8 mouse cellular contexts compared by ENCODE assay signal in genomic region chr2:118902051-118903025, GRCm38 (mm10). TPM values are rescaled to one million over a fixed set of nuclear protein-coding genes. Genes with fewer than 3 reads are reported as not detected.
DNase-seq lines count a peak whose midpoint lies in the region; ATAC-seq and TF ChIP-seq lines count a peak whose summit lies in the region.

No protein-coding gene starts in this region.

- TF ChIP-seq CTCF in lung, embryonic 14.5 days (IDR thresholded peaks at IDR 0.05; ENCODE audit: low read depth), result peak; percentile 28; the same call in 1 of the 2 replicates

- H3K36me3 ChIP-seq in lung, embryonic 14.5 days (ENCODE audit: insufficient read depth), result no peaks in the 10 kb centered on the region

- H3K4me1 ChIP-seq in lung, embryonic 14.5 days (ENCODE audit: insufficient read depth), result peaks cover 14% of the 10 kb centered on the region; the same call in 1 of the 2 replicates

- H3K4me3 ChIP-seq in lung, embryonic 14.5 days (ENCODE audit: low read depth, low read length), result peak overlapping the region; percentile 87

- peak; percentile 34 to 35 for DNase-seq in thymus, adult 18-20 months
- no peak for DNase-seq in thymus, postnatal 4 days
- peak; percentile 69 to 72 for DNase-seq in cerebellum, postnatal 10 days
- peak; percentile 58 to 67 for DNase-seq in heart, adult 18-20 months
- peak; percentile 82 for DNase-seq in kidney, adult 18-20 months
- peak; percentile 58 for DNase-seq in lung, embryonic 14.5 days
- DNase-seq in ovary, postnatal 10 days (ENCODE audit: low spot score), result peak; percentile 23

- no peak overlapping the region; the same call in 1 of the 2 replicates for H3K27ac ChIP-seq in lung, embryonic 14.5 days (ENCODE audit: low read depth)

- H3K9me3 ChIP-seq in lung, embryonic 14.5 days (ENCODE audit: low read depth, low read length), result no peaks in the 10 kb centered on the region

- H3K9ac ChIP-seq in lung, embryonic 14.5 days, result peak overlapping the region; percentile 74

- H3K27me3 ChIP-seq in lung, embryonic 14.5 days (ENCODE audit: insufficient read depth, low read length), result peaks cover 39% of the 10 kb centered on the region

- peak; percentile 30 for ATAC-seq in lung, embryonic 14.5 days (ENCODE audit: insufficient read depth)
- no peak for ATAC-seq in monocyte, adult 5-6 weeks (replicated peaks; ENCODE audit: insufficient number of reproducible peaks, low FRiP score, low TSS enrichment, poor library complexity, severe bottlenecking)

- under 1% methylated on average over 90 of the region's 106 CpGs for WGBS in lung, embryonic 14.5 days

- peak overlapping the region; percentile 98 for H3K4me2 ChIP-seq in lung, embryonic 14.5 days

RNA-seq across cellular contexts. Expression of gene Bahd1, which starts 2.2 kb away (rescaled TPM):
- total RNA-seq in heart, adult 18-20 months (2021), result 10 to 100 TPM; 17.5 to 18.6 TPM
- 0.83 and 0.92 TPM in 2 replicates for polyA plus RNA-seq in lung, embryonic 14.5 days (2014; fragmentation: Nextera tagmentation; extraction: Ambion mirVana)
- total RNA-seq in monocyte, adult 5-6 weeks (2017), result 5.6 to 11.9 TPM (median 9.6 TPM) in 3 replicates

RNA-seq across cellular contexts. Expression of gene Chst14, which starts 24.0 kb away (rescaled TPM):
- 1 to 10 TPM; 6.9 to 7.9 TPM for total RNA-seq in heart, adult 18-20 months (2021)
- polyA plus RNA-seq in lung, embryonic 14.5 days (2014; fragmentation: Nextera tagmentation; extraction: Ambion mirVana), result 39.4 and 40.8 TPM in 2 replicates
- 2.7 to 4.7 TPM in 2 of 3 replicates, not detected in the other for total RNA-seq in monocyte, adult 5-6 weeks (2017)

RNA-seq across cellular contexts. Expression of gene Ivd, which starts 40.6 kb away (rescaled TPM):
- 100 to 1,000 TPM; 410 to 473 TPM for total RNA-seq in heart, adult 18-20 months (2021)
- polyA plus RNA-seq in lung, embryonic 14.5 days (2014; fragmentation: Nextera tagmentation; extraction: Ambion mirVana), result 56.8 and 66.0 TPM in 2 replicates
- 9.5 to 16.2 TPM (median 13.5 TPM) in 3 replicates for total RNA-seq in monocyte, adult 5-6 weeks (2017)

Comparison
In these comparisons a context has a peak if more than half of its experiments do, and no peak if none do; other contexts are left out.
1. RNA of gene Ivd, which starts 40.6 kb away (total RNA-seq): 410 to 473 TPM in heart, adult 18-20 months; 9.5 to 16.2 TPM in monocyte, adult 5-6 weeks; every median in the first group is over 10 times any median in the second.